Mouse (Mus musculus): ENCODE data around the gene Ago4.

- TF ChIP-seq GATA1 (IDR thresholded peaks at IDR 0.05; ENCODE audit: borderline replicate concordance, low read length) (no peak), FLI1 (IDR thresholded peaks at IDR 0.05; ENCODE audit: low read length) (no peak)
These were observed 83.0 kb downstream of the Ago4 start for GRCm38 (mm10) chr4:126450268-126450667.
